Mouse (Mus musculus): ENCODE results near the gene Arpp21. TPM values are rescaled to one million over a fixed set of nuclear protein-coding genes. Genes with fewer than 3 reads are reported as not detected.

The Arpp21 gene
- polyA plus RNA-seq, 2 experiments = 23.6 to 28.3 TPM

DNA sequence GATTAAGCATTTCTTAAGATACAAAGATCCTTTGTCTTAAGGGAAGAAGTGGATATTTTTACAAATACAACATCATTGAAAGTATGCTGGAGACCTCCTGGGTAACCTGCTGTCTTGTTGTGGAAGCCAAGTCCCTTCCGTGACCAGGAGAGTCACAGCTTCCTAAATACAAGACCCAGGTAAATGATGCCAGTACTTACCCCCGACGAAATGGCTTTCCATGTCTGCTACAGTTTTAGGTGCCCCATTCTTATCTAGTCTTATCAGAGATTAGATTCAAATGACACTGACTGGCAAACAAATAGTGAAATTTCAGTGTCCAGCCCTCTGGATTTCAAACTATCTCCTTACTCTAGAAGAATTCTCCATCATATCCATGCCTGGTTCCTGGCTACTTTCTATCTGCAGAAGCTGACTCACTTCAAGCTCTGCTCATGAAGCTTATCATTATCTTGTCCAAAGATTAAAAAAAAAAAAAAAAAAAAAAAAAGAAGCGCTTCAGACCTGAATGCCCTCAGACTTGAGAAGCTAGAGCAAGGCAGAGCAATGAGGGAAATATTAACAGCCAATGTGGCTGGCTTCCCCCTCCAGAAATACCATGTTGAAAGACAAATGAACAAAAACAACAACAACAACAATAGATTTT lies 4.9 kb downstream of the Arpp21 start:
- no peak overlapping the region for H3K4me2 ChIP-seq (replicated peaks; ENCODE audit: low read depth, low read length, severe bottlenecking)
- H3K4me1 ChIP-seq (ENCODE audit: control insufficient read depth, insufficient read depth, low read length) = no peaks in the 10 kb centered on the region; the same call in 1 of the 2 replicates
- TF ChIP-seq POLR2A (IDR thresholded peaks at IDR 0.05; ENCODE audit: borderline replicate concordance, extremely low read depth, insufficient read depth, insufficient read length) = no peak
- 87% methylated on average over 4 of the region's 4 CpGs for WGBS
- no peaks in the 10 kb centered on the region for H3K36me3 ChIP-seq (ENCODE audit: control insufficient read depth, insufficient read depth, low read length)
- H3K9ac ChIP-seq (ENCODE audit: low read depth, low read length, severe bottlenecking) = no peak overlapping the region
- H3K27me3 ChIP-seq (ENCODE audit: control insufficient read depth, insufficient read depth, low read length) = peaks cover 43% of the 10 kb centered on the region
- DNase-seq (ENCODE audit: low spot score) (no peak), ATAC-seq (ENCODE audit: low FRiP score, low read depth) (no peak)
- no peak overlapping the region for H3K4me3 ChIP-seq (replicated peaks; ENCODE audit: low read length)
- no peak overlapping the region for H3K27ac ChIP-seq (replicated peaks; ENCODE audit: low read depth, low read length)
- H3K9me3 ChIP-seq (ENCODE audit: control insufficient read depth, low read length) = no peaks in the 10 kb centered on the region

DNA sequence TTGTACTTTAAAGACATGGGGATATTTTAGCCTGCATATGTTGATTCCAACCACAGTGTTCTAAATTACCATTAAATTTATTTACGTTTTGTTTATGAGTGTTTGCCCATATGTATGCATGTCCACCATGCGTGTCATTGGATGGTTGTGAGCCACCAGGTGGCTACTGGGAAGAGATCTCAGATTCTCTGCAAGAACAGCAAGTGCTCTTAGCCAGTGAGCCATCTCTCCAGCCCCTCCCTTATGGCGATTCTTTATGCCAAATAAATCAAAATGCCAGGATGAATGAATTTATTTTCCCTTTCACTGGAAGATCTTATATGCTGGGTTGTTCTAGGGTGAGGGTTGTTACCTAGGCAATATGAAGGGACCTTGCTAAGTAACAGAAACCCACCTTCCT lies 7.3 kb downstream of the Arpp21 start:
- H3K4me1 ChIP-seq (ENCODE audit: control insufficient read depth, insufficient read depth, low read length) = no peaks in the 10 kb centered on the region
- DNase-seq (ENCODE audit: low spot score) = no peak
- TF ChIP-seq POLR2A (IDR thresholded peaks at IDR 0.05; ENCODE audit: borderline replicate concordance, extremely low read depth, insufficient read depth, insufficient read length) = no peak

DNA sequence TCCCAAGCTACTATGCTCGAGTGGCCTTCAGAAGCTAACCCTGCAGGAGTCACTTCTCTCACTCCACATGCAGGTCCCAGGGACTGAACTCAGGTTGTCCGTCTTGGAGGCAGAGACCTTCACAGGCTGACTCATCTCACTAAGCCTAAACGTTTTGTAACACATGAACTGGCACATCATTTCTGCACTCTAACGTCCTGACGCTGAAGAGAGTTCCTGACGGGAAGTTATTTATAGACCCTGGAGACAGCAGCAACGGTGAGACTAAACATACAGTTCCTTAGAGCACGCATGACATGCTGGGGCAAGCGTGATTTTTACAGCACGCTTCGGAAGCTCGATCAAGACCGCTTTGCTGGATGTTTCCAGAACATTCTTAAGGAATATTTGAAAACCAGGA lies 8.6 kb downstream of the Arpp21 start:
- WGBS = 61% methylated on average over 13 of the region's 13 CpGs
- no peak for DNase-seq (ENCODE audit: low spot score)
- Histone ChIP-seq H3K4me2 (replicated peaks; ENCODE audit: low read depth, low read length, severe bottlenecking) (no peak overlapping the region), H3K27me3 (ENCODE audit: control insufficient read depth, insufficient read depth, low read length) (peaks cover 8% of the 10 kb centered on the region), H3K9me3 (ENCODE audit: control insufficient read depth, low read length) (no peaks in the 10 kb centered on the region), H3K4me3 (replicated peaks; ENCODE audit: low read length) (no peak overlapping the region), H3K36me3 (ENCODE audit: control insufficient read depth, insufficient read depth, low read length) (no peaks in the 10 kb centered on the region), H3K27ac (replicated peaks; ENCODE audit: low read depth, low read length) (no peak overlapping the region), H3K9ac (ENCODE audit: low read depth, low read length, severe bottlenecking) (no peak overlapping the region), H3K4me1 (ENCODE audit: control insufficient read depth, insufficient read depth, low read length) (no peaks in the 10 kb centered on the region)
- no peak for ATAC-seq (ENCODE audit: low FRiP score, low read depth)
- no peak for TF ChIP-seq POLR2A (IDR thresholded peaks at IDR 0.05; ENCODE audit: borderline replicate concordance, extremely low read depth, insufficient read depth, insufficient read length)

More for the DNA sequence above, 7.3 kb downstream of the Arpp21 start:
- no peak overlapping the region for H3K4me2 ChIP-seq (replicated peaks; ENCODE audit: low read depth, low read length, severe bottlenecking)
- H3K27me3 ChIP-seq (ENCODE audit: control insufficient read depth, insufficient read depth, low read length) = peaks cover 20% of the 10 kb centered on the region
- no peak overlapping the region for H3K9ac ChIP-seq (ENCODE audit: low read depth, low read length, severe bottlenecking)
- no peak overlapping the region for H3K27ac ChIP-seq (replicated peaks; ENCODE audit: low read depth, low read length)
- no peaks in the 10 kb centered on the region for H3K9me3 ChIP-seq (ENCODE audit: control insufficient read depth, low read length)
- WGBS = 87% methylated on average over 3 of the region's 3 CpGs
- ATAC-seq (ENCODE audit: low FRiP score, low read depth) = no peak
- no peak overlapping the region for H3K4me3 ChIP-seq (replicated peaks; ENCODE audit: low read length)
- H3K36me3 ChIP-seq (ENCODE audit: control insufficient read depth, insufficient read depth, low read length) = no peaks in the 10 kb centered on the region

DNA sequence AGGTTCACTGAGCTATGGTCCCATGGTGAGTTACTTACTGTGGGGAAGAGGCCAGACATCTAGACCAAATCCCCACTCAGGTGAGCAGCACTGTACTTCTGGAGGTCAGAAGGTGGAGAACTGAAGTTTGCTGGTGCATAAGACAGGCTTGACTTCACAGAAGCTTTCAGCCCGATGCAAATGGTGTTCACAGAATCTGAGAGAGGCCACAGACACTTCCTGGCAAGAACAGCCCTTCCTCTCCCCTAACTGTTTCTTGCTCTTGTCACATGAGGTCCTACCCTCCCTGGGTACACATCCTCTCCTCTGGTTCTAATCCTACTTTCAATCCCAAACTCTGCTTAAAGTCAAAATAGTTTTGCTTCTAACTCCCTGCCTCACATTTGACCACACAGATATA lies 9.2 kb downstream of the Arpp21 start:
- no peaks in the 10 kb centered on the region for H3K9me3 ChIP-seq (ENCODE audit: control insufficient read depth, low read length)
- 0 out of 2 replicates have a peak, but pooled peaks cover 3% of the 10 kb centered on the region for H3K27me3 ChIP-seq (ENCODE audit: control insufficient read depth, insufficient read depth, low read length)
- no peak overlapping the region for H3K9ac ChIP-seq (ENCODE audit: low read depth, low read length, severe bottlenecking)
- H3K36me3 ChIP-seq (ENCODE audit: control insufficient read depth, insufficient read depth, low read length) = no peaks in the 10 kb centered on the region
- H3K27ac ChIP-seq (replicated peaks; ENCODE audit: low read depth, low read length) = no peak overlapping the region
- DNase-seq (ENCODE audit: low spot score) (no peak), ATAC-seq (ENCODE audit: low FRiP score, low read depth) (no peak)
- H3K4me1 ChIP-seq (ENCODE audit: control insufficient read depth, insufficient read depth, low read length) = no peaks in the 10 kb centered on the region
- no peak for TF ChIP-seq POLR2A (IDR thresholded peaks at IDR 0.05; ENCODE audit: borderline replicate concordance, extremely low read depth, insufficient read depth, insufficient read length)
- no peak overlapping the region for H3K4me3 ChIP-seq (replicated peaks; ENCODE audit: low read length)
- H3K4me2 ChIP-seq (replicated peaks; ENCODE audit: low read depth, low read length, severe bottlenecking) = no peak overlapping the region
- WGBS = 89% methylated on average over 1 of the region's 1 CpGs

DNA sequence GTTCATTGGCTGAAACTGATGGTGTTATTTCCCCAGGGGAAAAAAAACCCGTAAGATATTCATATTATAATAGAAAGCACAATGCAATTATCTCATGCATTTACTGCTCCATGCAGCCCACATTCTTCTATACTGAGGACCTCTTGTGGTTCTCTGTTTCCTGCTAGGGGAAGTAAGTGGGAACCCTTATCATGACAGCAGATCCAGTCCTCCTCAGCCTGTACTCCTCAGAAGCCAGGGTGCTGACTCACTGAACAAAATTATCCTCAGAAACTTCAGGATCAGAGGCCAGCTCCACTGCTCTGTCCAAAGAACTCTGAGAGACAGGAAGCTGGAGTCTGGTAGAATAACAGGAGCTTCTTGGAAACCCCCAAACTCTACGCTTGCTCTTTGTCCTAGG lies 10.7 kb downstream of the Arpp21 start:
- no peaks in the 10 kb centered on the region for H3K9me3 ChIP-seq (ENCODE audit: control insufficient read depth, low read length)
- H3K9ac ChIP-seq (ENCODE audit: low read depth, low read length, severe bottlenecking) = no peak overlapping the region
- DNase-seq (ENCODE audit: low spot score) = no peak
- no peak overlapping the region for H3K27ac ChIP-seq (replicated peaks; ENCODE audit: low read depth, low read length)
- H3K4me2 ChIP-seq (replicated peaks; ENCODE audit: low read depth, low read length, severe bottlenecking) = no peak overlapping the region
- no peaks in the 10 kb centered on the region for H3K27me3 ChIP-seq (ENCODE audit: control insufficient read depth, insufficient read depth, low read length)
- H3K4me3 ChIP-seq (replicated peaks; ENCODE audit: low read length) = no peak overlapping the region
- no peaks in the 10 kb centered on the region for H3K36me3 ChIP-seq (ENCODE audit: control insufficient read depth, insufficient read depth, low read length)
- no peak for TF ChIP-seq POLR2A (IDR thresholded peaks at IDR 0.05; ENCODE audit: borderline replicate concordance, extremely low read depth, insufficient read depth, insufficient read length)
- no peak for ATAC-seq (ENCODE audit: low FRiP score, low read depth)
- WGBS = 56% methylated on average over 2 of the region's 2 CpGs
- H3K4me1 ChIP-seq (ENCODE audit: control insufficient read depth, insufficient read depth, low read length) = no peaks in the 10 kb centered on the region
